Mouse (Mus musculus) heart, postnatal 0 days (tissue): ENCODE data around the gene Fgf10.

Experiments used
- CTCF ChIP-seq: IDR thresholded peaks from 2 replicates; pipeline ENCODE4 v1.5.1; 2016; ENCODE audit warnings: antibody characterized with exemption, control low read depth, low read depth
- EP300 ChIP-seq: IDR thresholded peaks from 2 replicates; pipeline ENCODE4 v1.6.1; 2016; ENCODE audit warnings: antibody characterized with exemption, low read depth

DNA sequence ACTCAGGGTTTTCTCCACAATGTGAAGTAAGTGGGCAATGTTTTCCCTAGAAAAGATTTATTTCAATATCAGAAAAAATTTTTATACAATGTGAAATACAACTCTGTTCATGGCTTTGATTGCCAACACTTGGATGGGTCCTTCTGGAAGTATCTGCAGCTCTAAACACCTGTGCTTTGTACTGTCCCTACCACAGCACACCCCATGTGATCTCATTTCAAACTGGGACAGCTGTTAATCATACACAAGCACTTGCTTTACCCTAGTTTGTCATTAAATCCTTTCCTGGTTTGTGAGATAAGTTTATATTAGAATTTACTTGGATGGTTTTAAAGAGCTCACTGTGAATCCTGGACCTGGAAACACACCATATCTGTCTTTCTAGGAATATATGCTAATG, 102.6 kb downstream of the Fgf10 start:
- no peak for TF ChIP-seq CTCF
- no peak for TF ChIP-seq EP300
